Mouse (Mus musculus) skeletal muscle tissue, postnatal 0 days (tissue): ENCODE measurements around the gene Cryzl2. TPM values are rescaled to one million over a fixed set of nuclear protein-coding genes. Genes with fewer than 3 reads are reported as not detected.

Experiments used
- polyA plus RNA-seq: library from polyadenylated mRNA; unstranded; fragments of >200 nt; fragmentation: Nextera tagmentation; extraction: Ambion mirVana; gene quantifications from 2 replicates; pipeline ENCODE4 v1.2.1, GENCODE M21; 2015

The Cryzl2 gene
- polyA plus RNA-seq = 4.5 and 6.6 TPM in 2 replicates

DNA sequence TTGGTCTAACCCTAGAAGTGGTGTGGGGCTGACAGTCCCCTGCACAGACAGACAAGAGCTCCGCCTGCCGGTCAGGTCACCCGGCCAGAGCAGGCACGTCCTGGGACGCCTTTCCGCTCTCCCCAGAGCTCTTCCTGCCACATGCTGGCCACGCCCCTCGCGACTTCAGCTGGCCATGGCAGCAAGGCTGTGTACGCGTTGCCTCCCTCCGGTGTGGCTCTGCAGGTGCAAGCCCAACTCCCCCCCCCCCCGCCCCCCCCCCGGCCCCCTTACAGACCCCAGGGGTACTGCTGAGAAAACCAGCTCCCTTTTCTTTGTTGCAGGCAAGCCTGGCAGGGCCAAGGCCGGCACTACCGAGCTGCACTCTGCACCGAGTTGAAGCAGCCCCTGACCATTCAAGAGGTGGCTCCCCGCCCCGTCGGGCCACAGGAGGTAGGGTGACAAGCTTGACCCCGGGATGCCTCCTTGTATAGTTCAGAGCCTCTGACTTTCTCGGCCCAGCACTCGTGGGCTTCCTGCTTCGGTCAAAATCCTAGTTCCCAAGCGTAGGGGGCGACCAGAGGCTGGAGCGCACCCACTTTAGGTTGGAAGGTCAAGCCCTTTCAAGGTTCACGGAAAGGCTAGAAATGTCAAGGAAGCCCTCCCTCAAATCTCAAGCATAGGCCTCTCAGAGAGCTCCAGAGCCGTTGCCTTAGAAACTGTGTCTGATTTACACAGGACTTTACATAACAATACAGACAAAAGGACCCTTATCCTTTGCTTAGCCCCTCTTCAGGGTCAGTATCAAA lies at the start of gene Cryzl2:
TSS of gene Cryzl2 (plus strand) at position 157 of the 788 bp plus-strand sequence.

DNA sequence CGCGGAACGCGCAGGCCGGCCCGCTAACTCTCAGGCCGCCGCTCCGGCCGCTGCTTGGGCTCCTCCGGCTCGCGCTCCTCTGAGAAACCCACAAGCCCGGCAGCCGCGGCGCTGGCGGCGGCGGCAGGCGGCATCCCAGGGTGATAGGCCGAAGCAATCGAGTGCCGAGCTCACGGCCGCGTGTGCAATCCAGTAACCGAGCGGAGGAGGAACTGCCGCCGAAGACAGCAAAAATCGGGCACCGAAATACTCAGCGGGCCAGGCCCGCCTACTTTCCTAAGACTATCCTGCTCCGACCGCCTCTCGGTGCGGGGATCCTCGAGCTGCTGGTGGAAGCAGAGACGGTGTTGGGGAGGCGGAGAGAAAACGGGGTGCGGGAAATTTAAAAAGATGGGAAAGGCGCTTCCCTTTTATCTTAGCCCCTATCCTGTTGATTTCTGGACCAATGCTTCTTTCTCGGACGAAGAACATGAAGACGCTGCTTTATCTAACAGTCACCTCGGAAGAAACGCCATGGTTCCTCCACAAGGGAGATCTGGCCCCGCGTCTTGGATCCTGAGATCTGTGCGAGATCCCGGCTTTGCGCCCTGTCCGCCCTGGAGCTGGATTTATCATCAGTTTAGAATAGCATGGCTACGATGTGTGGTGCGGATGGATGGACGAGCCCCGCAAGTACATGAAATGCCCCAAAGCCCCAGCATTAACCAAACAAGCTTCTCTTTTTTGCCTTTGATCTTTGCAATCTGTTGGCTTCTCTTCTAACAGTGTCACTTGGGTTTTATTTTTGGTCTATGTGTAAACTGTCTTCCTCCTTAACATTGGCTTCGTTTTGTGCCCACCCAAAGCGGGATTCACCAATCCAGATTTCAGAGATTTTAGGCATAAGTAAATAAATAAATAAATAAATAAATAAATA lies 45.7 kb upstream of the Cryzl2 start, which contains the start of gene Rasal2:
TSS of gene Rasal2 (minus strand) at position 142 of the 916 bp plus-strand sequence.

GRCm38 (mm10) chr1:157506522-157506921 lies 48.1 kb downstream of the Cryzl2 start, which contains the start of gene Sec16b:
Sec16b (plus strand) TSS chr1:157506728.

Other genes starting within 250 kb of the Cryzl2 start
- 7.5 and 9.0 TPM in 2 replicates for gene Rasal2, start 46.0 kb upstream of the Cryzl2 start, polyA plus RNA-seq
- gene Sec16b, start 48.2 kb downstream of the Cryzl2 start, polyA plus RNA-seq = 1.8 and 3.2 TPM in 2 replicates